Mouse (Mus musculus) adrenal gland, postnatal 10 days (tissue): ENCODE measurements around the gene Vps52. TPM values are rescaled to one million over a fixed set of nuclear protein-coding genes. Genes with fewer than 3 reads are reported as not detected.
A peak's percentile ranks its signal among the peaks of the same experiment; 100 is the strongest.

Source experiments
- DNase-seq: peaks from one replicate; pipeline ENCODE4 v3.0.0; 2021; ENCODE audit warnings: mixed read lengths
- total RNA-seq, 2 experiments: library from RNA; stranded (reverse); gene quantifications; 2 replicates each; pipeline ENCODE4 v1.2.3; 2021

Gene Vps52
- total RNA-seq, 2 experiments from 2014 or later = 38.8 to 51.4 TPM

GRCm38 (mm10) chr17:33920282-33921097, 35.1 kb upstream of the Vps52 start:
- DNase-seq = peak; percentile 91

- DNase-seq = no peak
These were observed 34.3 kb upstream of the Vps52 start for GRCm38 (mm10) chr17:33921361-33921760.

- DNase-seq = peak; percentile 57
These were observed 30.9 kb upstream of the Vps52 start for GRCm38 (mm10) chr17:33924577-33925283.

- no peak for DNase-seq
These were observed 30.1 kb upstream of the Vps52 start for GRCm38 (mm10) chr17:33925406-33926116.

- no peak for DNase-seq
These were observed 29.2 kb upstream of the Vps52 start for GRCm38 (mm10) chr17:33926207-33926932.

- no peak for DNase-seq
These were observed 27.2 kb upstream of the Vps52 start for GRCm38 (mm10) chr17:33928251-33928947.

- DNase-seq = peak; percentile 98
These were observed 26.0 kb upstream of the Vps52 start, which contains the start of gene Rgl2 for GRCm38 (mm10) chr17:33929371-33930279. TSS of gene Rgl2 (plus strand) at chr17:33929543.

GRCm38 (mm10) chr17:33930280-33931158, 25.1 kb upstream of the Vps52 start:
- peak; percentile 69 for DNase-seq

- DNase-seq = no peak
These were observed 24.3 kb upstream of the Vps52 start for GRCm38 (mm10) chr17:33931159-33931866.

- DNase-seq = no peak
These were observed 23.7 kb upstream of the Vps52 start for GRCm38 (mm10) chr17:33931947-33932346.

- no peak for DNase-seq
These were observed 23.2 kb upstream of the Vps52 start for GRCm38 (mm10) chr17:33932448-33932847.

GRCm38 (mm10) chr17:33932970-33933369, 22.6 kb upstream of the Vps52 start:
- DNase-seq = no peak

- no peak for DNase-seq
These were observed 20.1 kb upstream of the Vps52 start for GRCm38 (mm10) chr17:33935422-33936055.

- no peak for DNase-seq
These were observed 18.6 kb upstream of the Vps52 start for GRCm38 (mm10) chr17:33936993-33937392.

GRCm38 (mm10) chr17:33938783-33939182, 16.8 kb upstream of the Vps52 start:
- no peak for DNase-seq

GRCm38 (mm10) chr17:33940206-33940805, 15.3 kb upstream of the Vps52 start, which contains the start of the genes Pfdn6 and Wdr46:
TSS of gene Pfdn6 (minus strand) at chr17:33940343.
TSS of gene Wdr46 (plus strand) at chr17:33940660.
- peak; percentile 91 for DNase-seq

GRCm38 (mm10) chr17:33940981-33941380, 14.6 kb upstream of the Vps52 start:
- DNase-seq = peak; percentile 52
